Mouse (Mus musculus): ENCODE measurements around the gene Tmem262. TPM values are rescaled to one million over a fixed set of nuclear protein-coding genes. Genes with fewer than 3 reads are reported as not detected.

Tmem262 gene
- total RNA-seq, 2 experiments from 2014 or later: not detected

DNA sequence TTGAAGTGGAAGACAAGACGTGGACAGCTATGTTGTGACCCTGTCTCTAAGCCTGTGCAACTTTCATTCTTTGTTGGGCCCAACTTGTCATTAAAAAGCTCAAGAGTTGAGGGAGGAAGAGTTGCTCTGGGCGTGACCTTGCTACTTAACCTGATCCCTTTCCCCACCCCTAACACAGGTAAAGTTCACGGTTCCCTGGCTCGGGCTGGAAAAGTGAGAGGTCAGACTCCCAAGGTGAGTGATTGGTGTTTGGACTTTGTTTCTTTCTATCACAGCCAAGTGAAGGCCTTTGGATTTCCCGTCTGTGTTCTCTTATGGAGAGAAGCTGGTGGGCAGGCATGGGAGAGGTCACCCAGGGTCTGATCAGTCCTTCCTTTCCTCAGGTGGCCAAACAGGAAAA is 20.9 kb upstream of the Tmem262 start:
- ATAC-seq (replicated peaks; ENCODE audit: poor library complexity, severe bottlenecking): no peak

DNA sequence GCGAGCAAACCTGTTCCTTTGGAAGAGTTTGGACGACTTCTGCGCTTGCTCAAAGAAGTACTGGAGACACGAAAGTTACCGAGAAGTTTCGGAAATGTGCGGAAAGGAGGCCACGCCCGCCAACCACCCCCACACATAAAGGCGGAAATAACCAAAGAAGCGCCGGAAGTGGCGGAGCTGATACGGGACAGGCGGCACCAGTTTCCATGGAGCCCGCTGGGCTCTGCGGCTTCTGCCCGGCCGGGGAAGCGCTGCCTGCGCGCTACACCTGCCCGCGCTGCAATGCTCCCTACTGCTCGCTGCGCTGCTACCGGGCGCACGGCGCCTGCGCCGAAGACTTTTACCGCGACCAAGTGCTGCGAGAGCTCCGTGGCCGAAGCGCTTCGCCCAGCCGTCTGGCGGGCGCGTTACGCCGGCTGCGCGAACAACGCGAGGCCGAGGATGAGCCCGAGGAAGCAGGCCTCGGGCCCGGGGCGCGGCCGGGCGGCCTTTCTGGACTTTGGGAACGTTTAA is 18.8 kb upstream of the Tmem262 start, which contains the start of gene Znhit2:
Gene Znhit2, plus strand, starts transcription at position 172 of the 513 bp plus-strand sequence.
- ATAC-seq (replicated peaks; ENCODE audit: poor library complexity, severe bottlenecking): peak; percentile 62

DNA sequence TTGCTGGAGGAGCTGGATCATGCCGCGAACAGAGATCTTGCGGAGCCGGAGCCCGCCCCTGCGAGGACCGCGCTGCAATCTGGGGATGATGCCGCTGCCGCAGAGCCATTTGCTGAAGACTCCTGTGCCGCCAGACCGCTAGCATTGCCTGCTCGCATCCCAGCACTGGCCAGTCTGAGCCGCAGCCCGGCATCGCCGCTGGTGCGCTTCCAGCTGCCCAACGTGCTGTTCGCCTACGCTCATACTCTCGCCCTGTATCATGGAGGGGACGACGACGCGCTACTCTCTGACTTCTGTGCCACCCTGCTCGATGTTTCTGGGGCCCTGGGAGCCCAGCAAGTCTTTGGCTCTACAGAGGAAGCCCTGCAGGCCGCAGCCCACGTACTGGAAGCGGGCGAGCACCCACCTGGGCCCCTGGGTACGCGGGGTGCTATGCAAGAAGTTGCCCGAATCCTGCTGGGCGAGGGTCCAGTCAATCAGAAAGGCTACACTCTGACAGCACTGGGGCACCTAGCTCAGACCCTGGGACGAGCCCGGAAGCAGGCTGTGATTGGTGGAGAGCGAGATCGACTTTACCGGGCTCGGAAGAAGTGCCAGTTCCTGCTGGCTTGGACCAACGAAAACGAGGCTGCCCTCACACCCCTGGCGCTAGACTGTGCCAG is 18.1 kb upstream of the Tmem262 start:
- ATAC-seq (replicated peaks; ENCODE audit: poor library complexity, severe bottlenecking): peak; percentile 50

DNA sequence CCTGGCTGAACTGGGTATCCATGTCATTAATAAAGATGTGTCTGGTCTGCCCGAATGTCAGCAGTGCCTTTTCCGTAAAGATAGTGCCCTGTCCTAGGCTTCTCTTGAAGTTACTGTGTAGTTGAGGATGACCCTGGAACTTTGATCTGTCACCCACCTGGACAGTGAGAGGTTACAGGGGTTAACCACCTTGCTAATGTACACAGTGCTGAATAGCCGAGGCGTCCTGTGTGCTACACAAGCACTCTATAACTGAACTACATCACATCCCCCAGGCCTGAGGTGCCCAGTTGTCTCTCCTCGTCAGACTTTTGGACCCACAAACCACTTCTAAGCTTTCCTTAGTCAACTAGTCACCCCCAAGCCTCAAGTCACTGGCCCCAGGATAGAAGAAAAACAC is 17.4 kb upstream of the Tmem262 start:
- no peak for ATAC-seq (replicated peaks; ENCODE audit: poor library complexity, severe bottlenecking)

DNA sequence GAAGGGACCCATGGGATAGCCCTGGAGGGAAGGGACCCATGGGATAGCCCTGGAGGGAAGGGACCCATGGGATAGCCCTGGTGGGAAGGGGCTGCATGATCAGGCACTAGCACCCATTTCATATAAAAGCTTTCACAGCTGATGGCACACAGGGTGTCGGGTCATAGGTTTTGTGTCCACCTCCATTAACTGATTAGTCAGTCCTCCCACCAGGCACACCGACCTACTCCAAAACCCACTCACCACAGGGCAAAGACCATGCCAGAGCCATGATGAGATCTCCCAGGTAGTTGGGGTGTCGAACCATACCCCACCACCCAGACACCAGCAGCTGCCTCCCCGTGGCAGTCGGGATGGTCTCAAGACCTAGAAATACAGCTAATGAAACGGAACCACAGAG is 16.8 kb upstream of the Tmem262 start:
- no peak for ATAC-seq (replicated peaks; ENCODE audit: poor library complexity, severe bottlenecking)

DNA sequence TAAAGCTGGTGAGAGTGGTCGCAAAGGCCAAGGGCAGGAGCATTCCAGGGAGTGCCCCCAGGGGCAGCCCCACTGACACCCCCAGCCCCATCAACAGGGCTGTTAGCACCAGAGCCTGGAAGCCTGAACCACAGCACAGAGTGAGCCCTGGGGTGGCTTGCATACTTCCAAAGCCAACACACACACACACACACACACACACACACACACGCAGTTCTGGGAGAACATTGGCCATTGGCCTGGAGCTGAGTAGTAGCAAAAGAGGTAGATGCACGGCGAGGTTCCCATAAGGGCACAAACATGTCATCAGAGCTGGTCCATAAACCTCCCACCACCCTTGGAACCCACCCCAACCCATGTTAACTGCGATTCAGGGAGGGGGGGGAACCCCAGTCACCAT is 13.3 kb upstream of the Tmem262 start:
- no peak for ATAC-seq (replicated peaks; ENCODE audit: poor library complexity, severe bottlenecking)

DNA sequence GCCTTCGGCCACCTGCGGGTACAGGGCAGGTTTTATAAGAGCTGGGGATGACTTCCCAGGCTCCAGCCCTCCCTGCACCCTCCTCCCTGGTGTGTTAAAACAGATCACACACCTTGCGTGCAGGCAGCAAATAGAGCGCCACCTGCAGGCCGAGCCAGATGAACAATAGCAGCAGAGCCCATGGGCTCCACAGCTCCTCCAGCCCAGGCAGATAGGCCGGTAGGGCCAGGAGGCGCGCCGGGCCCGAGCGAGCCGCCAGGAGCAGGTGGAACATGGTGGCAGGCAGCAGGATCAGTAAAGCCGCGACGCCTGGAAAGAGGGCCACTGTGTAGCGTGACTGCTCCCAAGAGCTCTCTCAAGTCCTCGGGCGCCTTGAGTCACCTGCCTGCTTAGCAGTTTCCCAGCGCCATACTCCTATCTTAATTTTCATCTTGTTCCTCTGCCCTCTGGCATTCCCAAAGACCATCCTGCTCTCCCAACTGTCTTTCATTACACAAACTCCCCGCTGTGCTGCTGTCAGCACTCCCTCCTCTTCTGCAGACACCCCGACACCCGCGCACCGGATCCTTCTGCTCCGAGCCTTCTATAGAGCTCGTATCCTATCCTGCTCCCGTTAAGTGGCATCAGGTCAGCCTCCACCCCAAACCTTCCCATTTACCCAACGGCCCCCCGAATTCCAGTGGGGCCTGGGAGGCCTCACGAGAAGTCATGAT is 12.7 kb upstream of the Tmem262 start:
- ATAC-seq (replicated peaks; ENCODE audit: poor library complexity, severe bottlenecking): peak; percentile 67

DNA sequence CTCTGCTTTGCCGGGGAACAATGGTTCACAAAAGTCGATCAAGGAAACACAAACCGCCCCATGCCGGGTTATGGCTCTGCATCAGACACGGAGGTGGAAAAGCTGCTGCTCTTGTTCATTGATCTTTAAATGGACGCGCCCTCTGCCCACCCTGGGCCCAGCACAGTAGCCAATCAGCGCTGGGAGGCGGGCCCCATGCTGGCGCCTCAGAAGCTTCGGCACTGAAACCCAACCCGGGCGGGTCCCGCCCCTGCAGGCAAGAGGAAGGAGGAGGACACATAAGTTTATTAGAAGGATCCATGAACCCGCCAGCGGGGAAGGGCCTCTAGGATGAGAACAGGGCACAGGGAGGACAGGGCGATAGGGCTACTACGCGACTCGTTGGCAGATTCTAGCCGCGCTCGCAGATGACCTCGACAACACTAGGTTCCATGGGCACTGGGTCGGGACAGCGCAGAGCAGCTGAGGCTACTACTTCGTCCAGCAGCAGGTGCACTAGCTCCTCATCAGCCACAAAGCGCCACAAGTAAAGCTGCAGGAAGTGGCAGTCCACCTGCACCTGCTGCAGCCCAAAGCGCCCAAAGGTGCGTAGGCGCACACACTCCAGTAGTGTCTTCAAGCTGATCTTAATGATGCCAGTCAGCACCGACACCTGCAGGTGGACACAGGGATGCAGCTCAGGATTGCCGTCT is 12.0 kb upstream of the Tmem262 start, which contains the start of gene Tm7sf2:
Gene Tm7sf2, minus strand, starts transcription at position 650 of the 692 bp plus-strand sequence.
- peak; percentile 88 for ATAC-seq (replicated peaks; ENCODE audit: poor library complexity, severe bottlenecking)

DNA sequence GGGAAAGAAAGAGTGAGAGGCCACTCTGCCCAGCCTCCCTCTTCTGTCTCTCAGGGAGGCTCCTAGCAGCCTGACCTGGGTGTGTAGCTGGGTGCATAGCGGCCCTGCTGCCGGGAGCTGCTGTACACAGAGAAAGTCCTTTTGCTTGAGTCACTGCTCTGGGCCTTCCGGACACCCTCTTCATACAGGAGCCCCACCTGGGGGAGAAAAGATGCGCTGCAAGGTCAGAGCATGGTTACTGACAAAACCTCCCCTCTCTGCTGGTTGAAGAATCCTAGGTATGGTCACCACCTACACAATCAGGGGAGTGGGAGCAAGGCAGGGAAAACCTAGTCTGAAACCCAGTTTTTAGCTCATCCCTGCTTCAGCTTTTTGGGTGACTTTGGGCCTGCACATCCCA is 10.9 kb upstream of the Tmem262 start:
- ATAC-seq (replicated peaks; ENCODE audit: poor library complexity, severe bottlenecking): no peak

DNA sequence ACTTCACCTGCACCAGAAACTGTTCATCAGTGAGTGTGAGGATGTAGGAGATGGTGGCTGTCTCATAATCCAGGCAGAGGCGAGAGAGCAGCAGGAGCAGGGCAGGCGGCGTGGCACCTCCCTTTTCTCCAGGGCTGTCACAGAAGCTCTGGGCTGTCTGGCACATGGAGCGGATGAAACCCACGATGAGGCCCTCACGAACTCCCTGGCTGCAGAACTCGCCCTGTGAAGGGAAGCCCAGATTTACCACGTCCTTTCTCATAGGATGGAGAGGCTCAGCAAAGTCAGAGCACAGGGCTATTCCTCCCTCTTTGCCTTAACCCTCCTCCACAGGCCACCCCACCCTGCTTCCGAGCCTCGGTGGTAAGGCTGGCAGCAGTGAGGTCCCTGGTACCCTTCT is 10.0 kb upstream of the Tmem262 start:
- no peak for ATAC-seq (replicated peaks; ENCODE audit: poor library complexity, severe bottlenecking)

DNA sequence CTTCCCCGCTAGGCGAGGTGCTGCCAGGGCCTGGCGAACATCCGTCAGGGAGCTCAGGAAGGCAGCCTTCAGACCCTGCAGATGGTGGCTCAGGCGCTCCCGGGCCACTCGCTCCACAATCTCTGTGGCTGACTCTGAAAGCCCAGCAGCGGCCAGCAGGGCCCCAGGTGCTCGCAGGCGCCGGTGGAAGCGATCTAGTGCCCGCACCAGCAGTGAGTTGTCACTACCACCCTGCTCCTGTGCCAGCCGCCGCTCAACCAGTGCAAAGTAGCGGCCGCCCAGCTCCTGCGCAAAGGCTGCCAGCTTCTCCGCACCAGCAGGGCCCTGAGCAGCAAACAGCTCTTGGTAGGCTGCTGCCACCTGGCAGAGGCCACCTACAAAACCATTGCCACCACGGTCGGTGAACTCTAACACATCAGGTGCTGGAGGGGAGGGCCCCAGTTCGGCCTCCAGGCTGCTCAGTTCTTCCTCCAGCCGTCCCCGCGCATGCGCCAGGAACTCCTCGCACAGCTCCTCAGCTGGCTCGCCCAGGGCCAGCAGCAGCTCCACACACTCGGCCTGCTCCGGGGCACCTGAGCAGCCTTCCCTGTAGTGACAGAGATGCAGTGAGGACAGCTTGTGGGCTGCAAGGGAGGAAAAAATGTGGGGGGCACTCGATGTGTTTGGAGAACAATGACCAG is 9.1 kb upstream of the Tmem262 start:
- no peak for ATAC-seq (replicated peaks; ENCODE audit: poor library complexity, severe bottlenecking)

DNA sequence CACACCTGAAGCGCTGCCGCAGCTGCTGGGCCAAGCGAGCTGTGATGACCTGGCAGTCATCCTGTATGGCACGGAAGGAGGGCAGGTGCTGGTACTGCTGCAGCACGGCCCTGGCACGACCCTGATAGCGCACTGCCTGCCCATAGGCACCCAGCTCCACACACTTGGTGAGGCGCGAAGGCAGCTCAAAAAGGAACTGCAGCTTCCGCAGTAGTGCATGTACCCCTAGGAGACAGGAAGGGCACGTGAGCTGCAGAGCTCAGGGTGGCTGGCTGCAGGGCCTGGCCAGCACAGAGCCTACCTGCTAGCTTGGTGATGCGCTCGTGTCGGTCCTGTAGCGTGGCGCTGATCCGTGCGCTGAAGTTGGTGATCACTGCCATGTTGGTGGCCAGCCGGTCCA is 8.6 kb upstream of the Tmem262 start:
- no peak for ATAC-seq (replicated peaks; ENCODE audit: poor library complexity, severe bottlenecking)

DNA sequence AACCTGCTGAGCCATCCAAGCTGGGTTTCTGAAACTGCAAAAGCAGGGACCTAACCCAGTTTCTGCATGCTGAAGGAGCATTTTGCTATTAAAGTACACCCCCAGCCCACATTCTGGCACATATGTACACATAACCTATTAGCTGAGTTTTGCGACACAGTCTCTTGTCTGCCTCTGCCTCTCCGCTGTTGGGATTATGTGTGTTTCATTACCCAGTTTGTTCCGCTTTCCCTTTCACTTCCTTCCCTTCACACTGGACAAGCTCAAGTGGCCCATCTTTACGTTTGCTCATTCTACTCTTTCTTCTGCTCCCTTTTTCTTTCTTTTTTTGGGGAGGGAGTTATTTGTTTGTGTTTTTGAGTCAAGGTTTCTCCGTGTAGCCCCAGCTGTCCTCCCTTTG is 5.9 kb upstream of the Tmem262 start:
- ATAC-seq (replicated peaks; ENCODE audit: poor library complexity, severe bottlenecking): peak; percentile 64

DNA sequence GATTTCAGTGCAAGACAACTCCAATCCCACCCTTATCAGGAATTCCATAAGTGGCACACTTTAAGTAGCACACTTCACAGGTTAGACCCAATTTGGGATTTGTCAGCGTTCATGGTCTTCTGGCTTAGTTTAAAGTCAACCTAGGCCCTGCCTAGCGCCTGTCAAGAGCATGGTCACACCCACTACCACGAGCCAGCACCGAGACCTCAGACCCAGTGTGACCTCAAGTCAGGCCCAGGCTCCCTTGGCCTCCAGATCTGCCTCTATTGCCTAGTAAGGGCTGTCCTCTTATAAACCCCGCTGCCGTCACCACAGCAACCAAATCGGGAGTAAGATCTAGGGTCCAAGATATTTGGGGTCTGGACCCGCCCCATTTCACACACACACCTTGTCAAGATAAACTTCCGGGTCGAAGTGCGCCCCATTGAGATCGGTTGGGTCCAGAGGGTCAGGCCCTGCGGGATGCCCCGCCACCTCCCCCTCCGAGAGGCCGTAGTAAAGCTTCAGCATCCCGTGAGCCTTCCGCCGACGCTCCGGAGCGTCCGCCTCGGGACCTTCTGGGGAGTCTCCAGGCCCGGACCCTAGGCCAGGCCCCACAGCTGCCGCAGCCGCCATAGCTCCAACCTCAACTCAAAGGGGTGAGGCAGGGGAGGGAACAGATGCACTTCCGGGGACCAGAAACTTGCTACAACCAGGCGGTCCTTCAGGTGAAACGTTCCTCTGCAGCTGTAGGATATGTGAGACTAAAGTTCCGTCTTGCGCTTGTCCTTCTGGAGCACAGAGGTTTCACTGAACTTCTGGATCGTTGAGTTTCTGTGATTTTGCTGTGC is 3.1 kb upstream of the Tmem262 start, which contains the start of gene Vps51:
Gene Vps51, minus strand, starts transcription at position 668 of the 830 bp plus-strand sequence.
- peak; percentile 92 for ATAC-seq (replicated peaks; ENCODE audit: poor library complexity, severe bottlenecking)

DNA sequence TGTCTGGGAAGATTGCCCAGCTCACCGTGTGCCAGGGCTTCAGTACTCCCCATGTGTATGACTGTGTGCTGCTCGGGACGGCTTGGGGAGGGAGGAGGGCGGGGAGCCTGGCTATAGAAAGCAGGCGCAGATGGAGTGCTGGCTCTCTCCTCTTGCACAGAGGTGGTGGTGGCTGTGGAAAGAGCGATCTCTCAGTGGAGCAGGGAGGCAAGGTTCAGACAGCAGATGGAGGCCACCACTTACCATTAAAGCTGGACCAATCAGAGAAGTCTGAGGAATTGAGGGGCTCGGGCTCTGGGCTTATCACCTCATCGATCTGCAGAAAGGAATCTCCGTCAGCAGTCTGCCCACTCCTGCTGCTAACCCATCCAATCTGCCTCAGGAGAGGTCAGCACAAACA is 2.3 kb downstream of the Tmem262 start, which contains the start of gene Gm28374:
Gene Gm28374, minus strand, starts transcription at position 101 of the 400 bp plus-strand sequence.
- ATAC-seq (replicated peaks; ENCODE audit: poor library complexity, severe bottlenecking): no peak

DNA sequence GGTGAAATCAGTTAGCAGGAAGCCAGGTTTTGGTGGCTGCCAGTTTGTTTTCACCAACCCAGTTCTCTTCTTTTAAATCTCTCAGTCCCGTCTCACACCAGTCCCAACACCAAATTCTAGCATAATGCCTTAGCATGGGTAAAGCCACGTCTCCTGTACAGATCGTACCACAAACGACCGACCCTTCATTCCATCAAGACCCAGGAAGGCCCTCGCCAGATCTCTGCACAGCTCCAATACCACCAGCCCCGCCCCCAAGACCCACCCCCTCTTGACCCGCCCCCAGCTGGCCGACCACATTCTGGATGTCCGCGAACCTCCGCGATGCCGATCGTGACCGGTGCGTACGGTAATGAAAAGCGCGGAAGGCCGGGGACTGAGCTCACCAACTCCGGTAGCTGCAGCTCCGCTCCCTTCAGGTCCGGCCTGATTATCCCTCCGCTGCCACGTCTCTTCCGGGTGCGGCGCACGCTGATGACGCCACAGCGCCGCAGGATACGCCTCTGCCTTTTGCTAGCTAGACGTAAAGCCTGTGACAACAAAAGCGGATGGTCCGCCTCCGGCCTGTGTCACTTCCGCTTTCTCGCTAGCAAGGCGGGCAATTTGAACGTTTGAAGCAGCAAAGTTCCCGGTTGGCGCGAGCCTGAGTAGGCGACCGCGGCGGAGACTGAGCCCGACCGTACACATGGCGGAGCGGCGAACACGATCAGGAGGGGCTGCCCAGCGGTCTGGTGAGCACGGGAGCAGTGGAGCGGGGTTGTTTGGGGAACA is 4.8 kb downstream of the Tmem262 start, which contains the start of the genes Zfpl1 and Cdca5:
Gene Zfpl1, minus strand, starts transcription at position 479 of the 771 bp plus-strand sequence.
Gene Cdca5, plus strand, starts transcription at position 506 of the 771 bp plus-strand sequence.
- peak; percentile 92 for ATAC-seq (replicated peaks; ENCODE audit: poor library complexity, severe bottlenecking)

DNA sequence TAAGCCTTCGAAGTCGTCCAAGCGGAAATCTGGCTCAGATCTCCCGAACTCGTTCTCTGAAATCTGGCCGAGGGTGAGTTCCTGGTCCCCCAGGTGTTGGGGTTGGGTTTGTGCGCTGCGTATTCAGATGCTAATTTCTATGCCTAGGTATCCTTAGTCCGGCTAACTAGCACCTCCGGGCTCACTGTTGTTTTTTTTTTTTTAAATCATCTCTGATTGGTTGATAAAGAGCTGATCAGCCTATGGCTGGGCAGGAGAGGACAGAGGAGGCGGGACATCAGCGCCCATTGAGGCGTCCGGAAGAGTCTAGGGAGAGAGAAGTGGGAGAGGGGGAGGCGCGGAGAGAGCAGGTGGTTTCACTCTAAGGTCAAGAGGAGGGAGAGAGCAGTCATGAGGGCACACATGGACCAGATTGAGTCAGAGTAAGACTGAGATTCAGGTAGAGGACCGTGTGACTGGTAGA is 5.6 kb downstream of the Tmem262 start:
- ATAC-seq (replicated peaks; ENCODE audit: poor library complexity, severe bottlenecking): peak; percentile 84

DNA sequence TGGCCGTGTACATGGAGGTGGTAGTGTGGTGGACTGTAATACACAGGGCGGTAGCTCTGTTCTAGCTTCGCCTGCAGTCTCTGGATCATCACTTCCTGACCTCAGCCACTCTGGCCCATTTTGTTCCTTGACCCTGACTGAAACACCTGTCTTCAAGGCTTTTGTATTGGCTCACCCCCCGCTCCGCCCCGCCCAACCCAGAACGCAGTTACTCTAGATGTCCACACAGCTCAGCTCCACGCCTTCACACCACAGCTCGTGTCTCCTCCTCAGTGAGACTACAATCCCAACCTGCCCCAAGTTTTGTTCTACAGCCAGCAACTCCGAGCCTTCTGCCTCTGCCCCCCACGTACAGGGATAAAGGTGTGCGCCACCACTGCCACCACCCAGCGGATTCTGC is 9.0 kb downstream of the Tmem262 start:
- ATAC-seq (replicated peaks; ENCODE audit: poor library complexity, severe bottlenecking): no peak

All from granulocyte monocyte progenitor cell, adult 5-6 weeks (primary cell).